Mouse (Mus musculus) liver (tissue): ENCODE data around the gene Cers5.
"Not testable (repeated sequence)": the region's sequence is repeated elsewhere in the genome, so short reads cannot be mapped to it uniquely, and the experiment has no call there.

Source experiments
- DNase-seq: peaks from one replicate; pipeline ENCODE4 v3.0.0-alpha.2; 2020; ENCODE audit warnings: mixed read lengths

Gene Cers5

GRCm38 (mm10) chr15:99704881-99705280 is 67.8 kb downstream of the Cers5 start:
- no peak for DNase-seq

- no peak for DNase-seq
These were observed 68.5 kb downstream of the Cers5 start for GRCm38 (mm10) chr15:99704041-99704681.

GRCm38 (mm10) chr15:99703676-99704040 is 69.0 kb downstream of the Cers5 start:
- DNase-seq = no peak

- DNase-seq = no peak
These were observed 69.6 kb downstream of the Cers5 start for GRCm38 (mm10) chr15:99703104-99703503.

GRCm38 (mm10) chr15:99701999-99702900 is 70.4 kb downstream of the Cers5 start, which contains the start of gene Smarcd1:
Gene Smarcd1, plus strand, starts transcription at chr15:99702129.
- DNase-seq = peak; percentile 94

- DNase-seq = not testable (repeated sequence)
These were observed 71.1 kb downstream of the Cers5 start for GRCm38 (mm10) chr15:99701640-99701998.

GRCm38 (mm10) chr15:99700219-99701106 is 72.2 kb downstream of the Cers5 start:
- DNase-seq = no peak

- no peak for DNase-seq
These were observed 73.0 kb downstream of the Cers5 start for GRCm38 (mm10) chr15:99699715-99700114.

- DNase-seq = no peak
These were observed 74.1 kb downstream of the Cers5 start for GRCm38 (mm10) chr15:99698533-99699085.

GRCm38 (mm10) chr15:99697309-99697708 is 75.4 kb downstream of the Cers5 start:
- DNase-seq = no peak

GRCm38 (mm10) chr15:99691976-99692375 is 80.7 kb downstream of the Cers5 start:
- DNase-seq = no peak

GRCm38 (mm10) chr15:99690924-99691323 is 81.8 kb downstream of the Cers5 start:
- DNase-seq = no peak

GRCm38 (mm10) chr15:99688712-99689111 is 84.0 kb downstream of the Cers5 start:
- peak; percentile 38 for DNase-seq
